In genomic region chr17:44718036-44718435, GRCm38 (mm10) we compare ENCODE assay signal across 10 mouse cellular contexts. TPM values are rescaled to one million over a fixed set of nuclear protein-coding genes. Genes with fewer than 3 reads are reported as not detected.
A peak's percentile ranks its signal among the peaks of the same experiment; 100 is the strongest.
DNase-seq lines count a peak whose midpoint lies in the region; ATAC-seq lines count a peak whose summit lies in the region.
"Had no signal": no experiment of that assay in that cellular context is flagged by ENCODE, and none has a peak within 500 bp of the region (broad histone marks: within the 10 kb centered on the region; RNA-seq: fewer than 3 reads in every experiment).

No protein-coding gene starts in this region.

- H3K4me2 ChIP-seq in midbrain, embryonic 15.5 days: no peak overlapping the region
- H3K4me2 ChIP-seq: embryonic facial prominence, embryonic 15.5 days; neural tube, embryonic 12.5 days had no signal

- no peaks in the 10 kb centered on the region for H3K36me3 ChIP-seq in midbrain, embryonic 15.5 days (replicated peaks)
- no peaks in the 10 kb centered on the region for H3K36me3 ChIP-seq in midbrain, embryonic 10.5 days
- H3K36me3 ChIP-seq: embryonic facial prominence, embryonic 15.5 days; neural tube, embryonic 12.5 days had no signal

- no peak overlapping the region for H3K27ac ChIP-seq in midbrain, embryonic 15.5 days
- no peak overlapping the region for H3K27ac ChIP-seq in midbrain, embryonic 10.5 days (replicated peaks)
- H3K27ac ChIP-seq: embryonic facial prominence, embryonic 15.5 days; neural tube, embryonic 12.5 days had no signal

- no peaks in the 10 kb centered on the region for H3K27me3 ChIP-seq in midbrain, embryonic 15.5 days (replicated peaks)
- H3K27me3 ChIP-seq in midbrain, embryonic 10.5 days (ENCODE audit: low read depth, poor library complexity, severe bottlenecking): no peaks in the 10 kb centered on the region
- H3K27me3 ChIP-seq: neural tube, embryonic 12.5 days had no signal

- no peak overlapping the region for H3K4me3 ChIP-seq in midbrain, embryonic 15.5 days
- no peak overlapping the region for H3K4me3 ChIP-seq in midbrain, embryonic 10.5 days
- H3K4me3 ChIP-seq: embryonic facial prominence, embryonic 15.5 days; neural tube, embryonic 12.5 days had no signal

- ATAC-seq in midbrain, embryonic 15.5 days (replicated peaks): 0 out of 2 replicates have a peak, but pooled peaks have one; percentile 33
- ATAC-seq in megakaryocyte-erythroid progenitor cell, adult 5-6 weeks (replicated peaks; ENCODE audit: low FRiP score, low TSS enrichment, poor library complexity, severe bottlenecking): 0 out of 2 replicates have a peak, but pooled peaks have one; percentile 34

- 36% methylated on average over 6 of the region's 6 CpGs for WGBS in midbrain, embryonic 15.5 days
- 56% methylated on average over 6 of the region's 6 CpGs for WGBS in midbrain, embryonic 10.5 days

- peak; percentile 12 for DNase-seq in embryo, embryonic 10 days (ENCODE audit: low spot score)
- DNase-seq in embryo, embryonic 11 days: no peak
- no peak for DNase-seq in midbrain, embryonic 10.5 days (ENCODE audit: low spot score)
- peak; percentile 75 for DNase-seq in brain, adult 2 months (ENCODE audit: low read depth, low spot score)
- no peak for DNase-seq in urinary bladder, adult 18-20 months (ENCODE audit: low spot score in 2 of 2)
- DNase-seq in adrenal gland, adult (ENCODE audit: inconsistent age in 2 of 2, low spot score in 1 of 2): no peak

- H3K9me3 ChIP-seq in midbrain, embryonic 15.5 days: no peaks in the 10 kb centered on the region
- H3K9me3 ChIP-seq in midbrain, embryonic 10.5 days (replicated peaks): no peaks in the 10 kb centered on the region
- H3K9me3 ChIP-seq: embryonic facial prominence, embryonic 15.5 days; neural tube, embryonic 12.5 days had no signal

- H3K9ac ChIP-seq in midbrain, embryonic 15.5 days: no peak overlapping the region
- H3K9ac ChIP-seq: embryonic facial prominence, embryonic 15.5 days; neural tube, embryonic 12.5 days had no signal

- peaks cover 5% of the 10 kb centered on the region; the same call in 1 of the 2 replicates for H3K4me1 ChIP-seq in midbrain, embryonic 15.5 days
- H3K4me1 ChIP-seq in midbrain, embryonic 10.5 days: 0 out of 2 replicates have a peak, but pooled peaks cover 8% of the 10 kb centered on the region

RNA-seq across cellular contexts. Expression of gene Supt3, which starts 58.9 kb away (rescaled TPM):
- polyA plus RNA-seq in midbrain, embryonic 15.5 days (2015; fragmentation: Nextera tagmentation; extraction: Ambion mirVana): 20.3 and 21.5 TPM in 2 replicates
- 23.4 and 26.0 TPM in 2 replicates for polyA plus RNA-seq in midbrain, embryonic 10.5 days (2016; fragmentation: Nextera tagmentation; extraction: Ambion mirVana)
- 14.7 and 21.5 TPM in 2 replicates for total RNA-seq in megakaryocyte-erythroid progenitor cell, adult 5-6 weeks (2014; fragmentation: Nextera tagmentation)
- 6.6 and 11.8 TPM in 2 replicates for total RNA-seq in megakaryocyte-erythroid progenitor cell, adult 5-6 weeks (2017)

Comparison
In these comparisons a context has a peak if more than half of its experiments do, and no peak if none do; other contexts are left out.
1. DNase-seq: peak in embryo, embryonic 10 days (single experiment) and brain, adult 2 months (single experiment); none in embryo, embryonic 11 days (single experiment), midbrain, embryonic 10.5 days (single experiment), urinary bladder, adult 18-20 months (0 of 2) and adrenal gland, adult (0 of 2).